Mouse (Mus musculus) forebrain, embryonic 12.5 days (tissue): ENCODE measurements around the gene Rnpepl1. TPM values are rescaled to one million over a fixed set of nuclear protein-coding genes. Genes with fewer than 3 reads are reported as not detected.
"Not testable (repeated sequence)": the region's sequence is repeated elsewhere in the genome, so short reads cannot be mapped to it uniquely, and the experiment has no call there.

Experiments used
- ATAC-seq: fragments of 200-750 bp; cut with Nextera tagmentation; 2 replicates; pipeline ENCODE4 v1.8.0; 2017; ENCODE audit warnings: moderate TSS enrichment; ENCODE audit not compliant: low FRiP score
- H3K27ac ChIP-seq: fragments of 300-500 bp; sonication (generic); 2 replicates; pipeline ENCODE4 v1.5.1; 2016; ENCODE audit warnings: mild to moderate bottlenecking
- H3K27me3 ChIP-seq: fragments of 300-500 bp; sonication (generic); 2 replicates; pipeline ENCODE4 v1.6.1; 2016; ENCODE audit warnings: mild to moderate bottlenecking
- H3K36me3 ChIP-seq: fragments of 300-500 bp; sonication (generic); replicated peaks from 2 replicates; pipeline ENCODE4 v1.6.1; 2016; ENCODE audit warnings: mild to moderate bottlenecking
- H3K4me1 ChIP-seq: fragments of 300-500 bp; sonication (generic); 2 replicates; pipeline ENCODE4 v1.6.1; 2016
- H3K4me2 ChIP-seq: fragments of 300-500 bp; sonication (generic); 2 replicates; pipeline ENCODE4 v1.6.1; 2016; ENCODE audit warnings: mild to moderate bottlenecking, moderate library complexity
- H3K4me3 ChIP-seq: fragments of 300-500 bp; sonication (generic); replicated peaks from 2 replicates; pipeline ENCODE4 v1.5.1; 2016; ENCODE audit warnings: mild to moderate bottlenecking
- H3K9ac ChIP-seq: fragments of 300-500 bp; sonication (generic); 2 replicates; pipeline ENCODE4 v1.6.1; 2016; ENCODE audit warnings: mild to moderate bottlenecking
- H3K9me3 ChIP-seq: fragments of 300-500 bp; sonication (generic); 2 replicates; pipeline ENCODE4 v1.6.1; 2016
- WGBS: fragments of 180-500 bp; shearing (Covaris S2); methylation state at CpG from one replicate; pipeline ENCODE4 v1.1.7; 2016; 5-methylcytosine and 5-hydroxymethylcytosine counted together
- polyA plus RNA-seq: library from polyadenylated mRNA; unstranded; fragments of >200 nt; fragmentation: Nextera tagmentation; extraction: Ambion mirVana; gene quantifications from 2 replicates; pipeline ENCODE4 v1.2.1, GENCODE M21; 2016

Gene Rnpepl1
- polyA plus RNA-seq, 1 experiment from 2014 or later: 34.6 TPM

DNA sequence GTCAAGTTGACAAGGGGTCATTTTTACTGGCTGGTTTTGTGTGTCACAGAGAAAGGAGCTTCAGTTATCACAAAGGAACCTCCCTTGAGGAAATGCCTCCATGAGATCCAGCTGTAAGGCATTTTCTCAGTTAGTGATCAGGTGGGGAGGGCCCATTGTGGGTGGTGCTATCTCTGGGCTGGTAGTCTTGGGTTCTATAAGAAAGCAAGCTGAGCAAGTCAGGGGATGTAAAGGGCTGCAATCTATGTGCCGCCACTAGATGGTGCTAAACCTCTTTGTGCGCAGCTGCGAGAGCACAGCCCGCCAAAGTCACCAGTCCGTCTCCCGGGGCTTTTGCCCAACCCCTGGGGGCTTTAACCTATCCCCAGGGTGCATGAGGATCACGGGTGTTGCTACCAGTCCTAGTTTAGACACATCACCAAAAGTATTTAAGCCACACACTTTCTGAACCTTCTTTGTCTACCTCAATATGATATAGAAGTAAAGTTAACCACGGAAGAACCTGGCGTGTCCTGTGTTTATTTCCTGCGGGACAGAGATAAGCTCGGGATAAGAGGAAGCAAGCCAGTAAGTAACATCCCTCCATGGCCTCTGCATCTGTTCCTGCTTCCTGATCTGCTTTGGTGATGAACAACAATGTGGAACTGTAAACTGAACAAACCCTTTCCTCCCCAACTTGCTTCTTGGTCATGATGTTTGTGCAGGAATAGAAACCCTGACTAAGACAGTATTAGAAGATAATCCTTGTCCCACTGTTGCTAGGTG is 46.2 kb downstream of the Rnpepl1 start:
- not testable (repeated sequence) for H3K9me3 ChIP-seq, ATAC-seq, H3K27me3 ChIP-seq, H3K4me1 ChIP-seq, H3K27ac ChIP-seq, H3K36me3 ChIP-seq
- WGBS: 9% methylated on average over 11 of the region's 11 CpGs
- peak overlapping the region; percentile 43 for H3K4me2 ChIP-seq
- H3K4me3 ChIP-seq: peak overlapping the region; percentile 20; the same call in 1 of the 2 replicates
- H3K9ac ChIP-seq: peak overlapping the region; percentile 33; the same call in 1 of the 2 replicates

DNA sequence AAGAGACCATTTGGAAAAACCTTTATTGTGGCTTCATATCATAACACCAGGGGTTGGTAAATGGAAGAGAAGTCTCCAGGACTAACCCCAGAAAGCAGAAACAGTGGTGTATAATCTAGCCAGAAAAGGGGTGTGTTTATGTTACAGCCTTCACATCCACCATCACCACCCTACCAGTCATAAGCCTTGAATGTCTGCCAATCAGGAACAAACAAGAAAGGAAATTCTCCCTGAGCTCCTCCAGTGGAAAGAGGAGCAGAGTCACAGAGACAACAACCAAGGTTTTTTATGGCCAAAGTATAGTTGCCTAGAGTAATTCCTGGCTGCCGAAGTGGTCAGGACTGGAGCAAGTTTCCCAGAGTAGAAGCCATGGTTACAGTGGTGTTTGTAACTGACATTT is 48.4 kb downstream of the Rnpepl1 start:
- H3K4me2 ChIP-seq: no peak overlapping the region
- H3K27ac ChIP-seq: no peak overlapping the region
- WGBS: 96% methylated on average over 1 of the region's 1 CpGs
- H3K4me1 ChIP-seq: no peaks in the 10 kb centered on the region
- no peak overlapping the region for H3K9ac ChIP-seq
- H3K36me3 ChIP-seq: no peaks in the 10 kb centered on the region
- no peaks in the 10 kb centered on the region for H3K9me3 ChIP-seq
- H3K27me3 ChIP-seq: no peaks in the 10 kb centered on the region
- H3K4me3 ChIP-seq: no peak overlapping the region
- ATAC-seq: no peak

DNA sequence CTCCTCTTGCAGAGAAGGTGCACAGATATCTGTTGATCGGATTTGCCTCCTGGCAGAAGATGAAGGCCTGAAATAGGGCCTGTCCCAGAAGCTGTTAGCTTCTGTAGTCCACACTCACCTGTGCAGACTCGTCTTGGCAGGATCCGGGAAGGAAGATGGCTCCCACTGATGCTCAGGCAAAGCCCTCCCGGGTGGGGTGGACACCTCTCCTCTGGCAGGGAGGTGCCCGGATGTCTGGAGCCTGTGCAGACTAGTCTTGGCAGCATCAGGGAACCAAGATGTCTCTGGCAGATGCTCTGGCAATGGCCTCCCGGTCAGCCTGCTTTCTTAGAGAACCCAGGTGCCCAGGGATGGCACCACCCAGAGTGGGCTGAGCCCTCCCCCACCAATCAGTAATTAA is 60.2 kb downstream of the Rnpepl1 start:
- ATAC-seq, H3K27ac ChIP-seq, H3K36me3 ChIP-seq, H3K27me3 ChIP-seq, H3K4me1 ChIP-seq, H3K4me3 ChIP-seq, H3K9ac ChIP-seq, H3K9me3 ChIP-seq, H3K4me2 ChIP-seq: not testable (repeated sequence)
- 84% methylated on average over 6 of the region's 6 CpGs for WGBS

DNA sequence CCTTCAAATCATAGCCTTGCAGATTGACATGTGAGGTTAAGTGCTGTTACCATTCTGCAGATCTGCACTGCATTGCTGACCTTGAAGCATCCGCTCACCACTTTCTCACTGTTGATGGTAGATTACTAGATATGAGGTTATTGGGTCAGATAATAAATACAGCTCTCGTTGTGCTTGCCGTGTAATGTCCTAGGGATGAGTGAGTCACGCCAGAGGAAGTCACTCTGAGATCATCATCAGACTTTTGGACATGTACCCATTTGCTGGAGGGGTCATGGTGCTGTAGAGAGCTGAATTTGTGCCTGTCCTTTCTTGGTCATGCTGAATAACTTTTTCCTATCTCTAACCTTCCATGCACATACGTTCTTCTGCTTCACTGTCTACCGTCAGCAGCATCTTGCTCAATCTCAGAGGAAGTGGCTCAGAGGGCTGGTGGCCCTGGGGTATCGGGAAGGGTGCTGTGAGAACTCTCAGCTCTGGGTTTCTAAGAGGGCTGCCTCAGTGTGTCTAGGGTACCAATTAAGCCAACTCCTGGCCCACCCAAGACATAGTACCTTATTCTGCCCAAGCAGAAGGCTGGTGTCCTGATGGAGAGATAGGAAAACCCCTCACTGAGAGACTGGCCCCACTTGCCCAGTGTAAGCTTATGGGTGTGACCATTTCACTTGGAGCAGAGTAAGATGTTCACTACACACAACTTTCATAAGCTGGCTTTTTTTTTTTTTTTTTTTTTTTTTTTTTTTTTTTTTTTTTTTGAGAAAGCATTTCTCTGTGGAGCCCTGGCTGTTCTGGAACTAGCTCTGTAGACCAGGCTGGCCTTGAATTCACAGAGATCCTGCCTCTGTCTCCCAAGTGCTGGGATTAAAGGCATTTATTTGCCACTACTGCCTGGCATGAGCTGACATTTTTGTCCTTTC is 61.6 kb downstream of the Rnpepl1 start:
- no peak overlapping the region for H3K4me2 ChIP-seq
- ATAC-seq: no peak
- H3K9ac ChIP-seq: no peak overlapping the region; the same call in 1 of the 2 replicates
- H3K27ac ChIP-seq: no peak overlapping the region
- no peaks in the 10 kb centered on the region for H3K4me1 ChIP-seq
- WGBS: 92% methylated on average over 7 of the region's 7 CpGs
- no peaks in the 10 kb centered on the region for H3K9me3 ChIP-seq
- no peak overlapping the region for H3K4me3 ChIP-seq
- no peaks in the 10 kb centered on the region for H3K27me3 ChIP-seq
- H3K36me3 ChIP-seq: no peaks in the 10 kb centered on the region

DNA sequence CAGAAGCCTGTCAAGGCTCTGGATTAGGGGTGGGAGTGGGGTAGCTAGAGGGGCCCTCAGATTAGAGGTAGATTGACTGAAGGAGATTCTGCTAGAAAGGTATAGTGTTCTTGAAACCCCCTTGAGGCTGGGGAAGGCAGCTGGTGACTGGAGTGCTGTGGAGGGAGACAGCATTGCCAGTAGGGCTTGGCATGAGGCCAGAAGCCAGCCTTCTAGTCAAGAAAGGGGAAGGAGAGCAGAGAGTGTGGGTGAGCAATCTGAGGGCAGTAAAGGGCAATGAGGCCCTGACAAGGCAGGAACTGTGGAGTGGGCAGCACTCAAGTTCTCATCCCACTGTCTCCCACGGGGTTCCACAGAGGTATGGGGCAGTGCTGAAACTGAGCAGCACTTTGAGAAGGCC is 62.3 kb downstream of the Rnpepl1 start:
- Histone ChIP-seq H3K27me3 (no peaks in the 10 kb centered on the region), H3K9ac (no peak overlapping the region; the same call in 1 of the 2 replicates), H3K9me3 (no peaks in the 10 kb centered on the region), H3K4me1 (no peaks in the 10 kb centered on the region), H3K4me2 (no peak overlapping the region), H3K36me3 (no peaks in the 10 kb centered on the region), H3K4me3 (no peak overlapping the region), H3K27ac (no peak overlapping the region)
- 67% methylated on average over 1 of the region's 1 CpGs for WGBS
- no peak for ATAC-seq

Other genes starting within 250 kb of the Rnpepl1 start
- gene Gpc1, start 79.1 kb upstream of the Rnpepl1 start, polyA plus RNA-seq: 124 and 160 TPM in 2 replicates
- gene Ankmy1, start 7.9 kb upstream of the Rnpepl1 start, polyA plus RNA-seq: 0.81 and 1.1 TPM in 2 replicates
- gene Dusp28, start 3.8 kb upstream of the Rnpepl1 start, polyA plus RNA-seq: 14.1 and 15.1 TPM in 2 replicates
- 52.0 and 52.9 TPM in 2 replicates for gene Capn10, start 23.6 kb downstream of the Rnpepl1 start, polyA plus RNA-seq
- 0.51 and 0.63 TPM in 2 replicates for gene Gpr35, start 40.1 kb downstream of the Rnpepl1 start, polyA plus RNA-seq
- gene Aqp12, start 95.6 kb downstream of the Rnpepl1 start, polyA plus RNA-seq: not detected in 2 replicates
- 129 and 140 TPM in 2 replicates for gene Kif1a, start 191.2 kb downstream of the Rnpepl1 start, polyA plus RNA-seq
- not detected in 2 replicates for gene Agxt, start 224.5 kb downstream of the Rnpepl1 start, polyA plus RNA-seq